Mouse (Mus musculus): Measurements from ENCODE around the gene Dnal4. TPM values are rescaled to one million over a fixed set of nuclear protein-coding genes. Genes with fewer than 3 reads are reported as not detected.

The Dnal4 gene
- total RNA-seq, 4 experiments from 2014 or later: 22.0 to 27.1 (median 23.5) TPM

GRCm38 (mm10) chr15:79798591-79798990, 20.9 kb upstream of the Dnal4 start:
- no peak for DNase-seq

- DNase-seq: no peak
These were observed 20.0 kb upstream of the Dnal4 start for GRCm38 (mm10) chr15:79797680-79798079.

GRCm38 (mm10) chr15:79797096-79797495, 19.4 kb upstream of the Dnal4 start:
- no peak for DNase-seq

- no peak for DNase-seq
These were observed 18.6 kb upstream of the Dnal4 start for GRCm38 (mm10) chr15:79796256-79796655.

- no peak for DNase-seq
These were observed 16.5 kb upstream of the Dnal4 start for GRCm38 (mm10) chr15:79794173-79794572.

GRCm38 (mm10) chr15:79793076-79793475, 15.4 kb upstream of the Dnal4 start:
- DNase-seq: no peak

- DNase-seq: no peak
These were observed 14.8 kb upstream of the Dnal4 start for GRCm38 (mm10) chr15:79792455-79792854.

- DNase-seq: no peak
These were observed 13.9 kb upstream of the Dnal4 start for GRCm38 (mm10) chr15:79791502-79791901.

GRCm38 (mm10) chr15:79790905-79791304, 13.3 kb upstream of the Dnal4 start:
- no peak for DNase-seq

- no peak for DNase-seq
These were observed 12.5 kb upstream of the Dnal4 start for GRCm38 (mm10) chr15:79790111-79790510.

GRCm38 (mm10) chr15:79787815-79788214, 10.2 kb upstream of the Dnal4 start:
- no peak for DNase-seq

- peak; percentile 44 for DNase-seq
These were observed 7.4 kb upstream of the Dnal4 start for GRCm38 (mm10) chr15:79785056-79785455.

- DNase-seq: no peak
These were observed 2.0 kb downstream of the Dnal4 start for GRCm38 (mm10) chr15:79775662-79776061.

GRCm38 (mm10) chr15:79774117-79775027, 3.3 kb downstream of the Dnal4 start:
- DNase-seq: peak; percentile 95

- DNase-seq: no peak
These were observed 6.9 kb downstream of the Dnal4 start for GRCm38 (mm10) chr15:79770629-79771240.

GRCm38 (mm10) chr15:79768302-79768701, 9.3 kb downstream of the Dnal4 start:
- no peak for DNase-seq

- no peak for DNase-seq
These were observed 10.2 kb downstream of the Dnal4 start for GRCm38 (mm10) chr15:79767327-79767961.

- DNase-seq: no peak
These were observed 11.0 kb downstream of the Dnal4 start for GRCm38 (mm10) chr15:79766586-79767071.

GRCm38 (mm10) chr15:79766168-79766567, 11.5 kb downstream of the Dnal4 start:
- no peak for DNase-seq

- DNase-seq: no peak
These were observed 12.3 kb downstream of the Dnal4 start for GRCm38 (mm10) chr15:79765361-79765760.

- no peak for DNase-seq
These were observed 12.9 kb downstream of the Dnal4 start for GRCm38 (mm10) chr15:79764539-79765267.

- no peak for DNase-seq
These were observed 13.9 kb downstream of the Dnal4 start for GRCm38 (mm10) chr15:79763601-79764246.
